Mouse (Mus musculus): ENCODE results near the gene Ccdc69. TPM values are rescaled to one million over a fixed set of nuclear protein-coding genes. Genes with fewer than 3 reads are reported as not detected.

Gene Ccdc69
- polyA plus RNA-seq, 1 experiment, result 5.4 TPM

DNA sequence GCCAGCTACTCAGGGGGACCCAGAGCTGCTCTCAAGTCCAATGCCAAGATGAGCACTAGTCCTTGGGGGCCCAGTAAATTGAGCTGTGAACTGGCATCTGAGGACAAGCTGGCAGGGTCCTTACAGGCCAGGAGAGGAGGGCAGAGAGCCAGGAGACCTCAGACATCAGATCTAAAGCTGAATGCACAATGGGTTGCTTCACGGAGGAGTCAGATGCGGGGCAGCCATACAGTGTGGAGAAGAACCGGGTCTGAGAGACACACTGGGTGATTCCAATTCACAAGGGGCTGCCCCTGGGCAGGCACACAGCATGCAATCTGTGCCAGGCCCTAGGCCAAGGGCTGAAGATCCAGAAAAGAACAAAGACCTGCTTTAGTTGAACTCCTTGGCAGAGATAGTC lies 62.7 kb downstream of the Ccdc69 start:
- no peak for TF ChIP-seq CTCF (IDR thresholded peaks at IDR 0.05; ENCODE audit: borderline replicate concordance, insufficient read depth, low read depth, low read length)
- TF ChIP-seq POLR2A (IDR thresholded peaks at IDR 0.05; ENCODE audit: borderline replicate concordance, insufficient read depth, low read length), result no peak
- no peak overlapping the region for H3K4me3 ChIP-seq (replicated peaks; ENCODE audit: insufficient read depth, low read depth, low read length)
- 12% methylated on average over 3 of the region's 3 CpGs for WGBS
- DNase-seq, result peak; percentile 35 to 39
- peak overlapping the region; percentile 8 for H3K27ac ChIP-seq (ENCODE audit: insufficient read depth, low read length)
- H3K4me1 ChIP-seq (ENCODE audit: control insufficient read depth, insufficient read depth, low read length), result peaks cover 27% of the 10 kb centered on the region
- H3K27me3 ChIP-seq (ENCODE audit: control insufficient read depth, insufficient read depth, low read length), result no peaks in the 10 kb centered on the region

DNA sequence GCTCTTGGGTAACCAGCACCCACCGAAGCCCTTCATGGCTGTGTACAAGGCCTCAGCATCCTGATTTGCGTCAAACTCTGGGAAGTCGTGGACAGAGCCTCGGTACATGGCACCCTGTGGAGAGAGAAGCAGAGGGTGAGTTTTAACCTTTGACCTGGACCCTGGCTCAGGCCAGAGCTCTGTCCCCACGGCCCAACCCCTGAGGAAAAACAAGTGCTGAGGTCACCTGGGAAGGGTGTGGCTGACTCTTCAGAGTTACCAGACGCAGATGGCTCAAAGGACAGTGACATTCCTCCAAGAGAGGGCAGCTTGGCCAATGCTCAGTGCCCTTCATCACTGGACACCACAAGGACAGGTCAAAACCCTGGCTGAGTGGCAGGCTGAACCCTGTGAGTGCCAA lies 64.1 kb downstream of the Ccdc69 start:
- Histone ChIP-seq H3K4me3 (replicated peaks; ENCODE audit: insufficient read depth, low read depth, low read length) (no peak overlapping the region), H3K4me1 (ENCODE audit: control insufficient read depth, insufficient read depth, low read length) (peaks cover 27% of the 10 kb centered on the region), H3K27ac (ENCODE audit: insufficient read depth, low read length) (no peak overlapping the region), H3K27me3 (ENCODE audit: control insufficient read depth, insufficient read depth, low read length) (no peaks in the 10 kb centered on the region)
- 60% methylated on average over 6 of the region's 6 CpGs for WGBS
- TF ChIP-seq CTCF (IDR thresholded peaks at IDR 0.05; ENCODE audit: borderline replicate concordance, insufficient read depth, low read depth, low read length) (no peak), POLR2A (IDR thresholded peaks at IDR 0.05; ENCODE audit: borderline replicate concordance, insufficient read depth, low read length) (no peak)
- no peak for DNase-seq

DNA sequence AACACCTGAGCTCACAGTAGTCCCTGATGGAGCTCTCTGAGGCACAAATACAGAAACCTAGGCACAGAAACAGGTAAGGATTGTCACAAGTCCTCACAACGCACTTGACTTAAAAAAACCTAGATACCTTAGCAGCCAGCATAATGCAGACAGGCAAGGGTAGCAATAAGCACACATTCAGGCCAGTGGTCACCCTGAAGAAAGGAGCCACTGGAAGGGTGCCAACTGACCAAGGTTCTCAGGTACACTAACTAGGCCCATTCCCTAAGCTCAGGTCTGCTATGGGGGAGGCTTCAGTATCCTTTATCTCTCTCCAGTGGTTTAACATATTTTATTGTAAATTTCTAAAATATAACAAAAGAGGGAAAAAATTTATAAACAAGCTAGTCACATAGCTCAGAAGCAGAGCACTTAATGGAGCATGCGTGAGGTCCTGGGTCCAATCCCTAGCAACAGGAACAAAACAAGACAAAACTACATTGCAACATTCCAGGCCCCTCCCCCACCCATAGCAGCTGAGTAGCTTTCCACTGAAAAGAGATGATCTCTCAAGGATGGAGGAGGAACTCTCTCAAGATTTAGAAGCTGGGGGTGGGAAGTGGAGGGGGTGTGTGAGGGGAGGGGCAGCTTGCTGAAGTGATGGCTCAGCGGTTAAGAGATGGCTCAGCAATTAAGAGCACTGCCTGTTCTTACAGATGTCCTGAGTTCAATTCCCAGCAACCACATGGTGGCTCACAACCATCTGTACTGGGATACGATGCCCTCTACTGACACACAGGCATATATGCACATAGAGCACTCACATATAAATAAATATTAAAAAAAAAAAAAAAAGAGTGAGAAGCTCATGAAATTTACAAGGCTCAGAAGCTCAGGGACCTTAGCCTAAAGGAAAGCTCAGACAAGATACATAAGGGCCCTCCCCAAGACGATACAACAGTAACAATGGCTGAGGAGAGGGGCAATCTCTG lies 65.1 kb downstream of the Ccdc69 start:
- 88% methylated on average over 5 of the region's 5 CpGs for WGBS
- no peak overlapping the region for H3K4me3 ChIP-seq (replicated peaks; ENCODE audit: insufficient read depth, low read depth, low read length)
- no peak for DNase-seq
- H3K27ac ChIP-seq (ENCODE audit: insufficient read depth, low read length), result no peak overlapping the region
- TF ChIP-seq CTCF (IDR thresholded peaks at IDR 0.05; ENCODE audit: borderline replicate concordance, insufficient read depth, low read depth, low read length), result no peak
- no peak for TF ChIP-seq POLR2A (IDR thresholded peaks at IDR 0.05; ENCODE audit: borderline replicate concordance, insufficient read depth, low read length)
- no peaks in the 10 kb centered on the region for H3K27me3 ChIP-seq (ENCODE audit: control insufficient read depth, insufficient read depth, low read length)
- peaks cover 27% of the 10 kb centered on the region for H3K4me1 ChIP-seq (ENCODE audit: control insufficient read depth, insufficient read depth, low read length)

DNA sequence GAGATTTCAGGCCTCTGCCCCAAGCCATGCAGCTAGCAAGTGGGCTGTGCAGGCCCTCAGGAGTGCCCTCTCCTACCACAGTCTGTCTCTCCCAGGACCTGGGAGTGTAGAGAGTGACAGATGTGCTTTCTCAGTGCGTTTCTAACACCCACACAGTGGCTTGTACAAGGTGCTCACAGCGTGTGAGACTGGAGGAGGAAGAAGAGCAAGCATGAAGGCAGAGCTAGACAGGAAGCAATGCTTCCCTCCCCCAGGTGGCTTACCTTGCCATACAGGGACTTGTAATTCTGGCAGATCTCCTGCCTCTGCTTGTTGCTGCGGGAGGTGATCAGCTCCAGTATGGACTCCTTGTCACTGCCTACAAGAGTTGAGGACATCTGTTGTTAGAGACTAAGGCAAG lies 66.5 kb downstream of the Ccdc69 start:
- Histone ChIP-seq H3K4me1 (ENCODE audit: control insufficient read depth, insufficient read depth, low read length) (peaks cover 21% of the 10 kb centered on the region), H3K4me3 (replicated peaks; ENCODE audit: insufficient read depth, low read depth, low read length) (no peak overlapping the region), H3K27me3 (ENCODE audit: control insufficient read depth, insufficient read depth, low read length) (no peaks in the 10 kb centered on the region), H3K27ac (ENCODE audit: insufficient read depth, low read length) (no peak overlapping the region)
- TF ChIP-seq CTCF (IDR thresholded peaks at IDR 0.05; ENCODE audit: borderline replicate concordance, insufficient read depth, low read depth, low read length) (no peak), POLR2A (IDR thresholded peaks at IDR 0.05; ENCODE audit: borderline replicate concordance, insufficient read depth, low read length) (no peak)
- no peak for DNase-seq
- 70% methylated on average over 3 of the region's 3 CpGs for WGBS

DNA sequence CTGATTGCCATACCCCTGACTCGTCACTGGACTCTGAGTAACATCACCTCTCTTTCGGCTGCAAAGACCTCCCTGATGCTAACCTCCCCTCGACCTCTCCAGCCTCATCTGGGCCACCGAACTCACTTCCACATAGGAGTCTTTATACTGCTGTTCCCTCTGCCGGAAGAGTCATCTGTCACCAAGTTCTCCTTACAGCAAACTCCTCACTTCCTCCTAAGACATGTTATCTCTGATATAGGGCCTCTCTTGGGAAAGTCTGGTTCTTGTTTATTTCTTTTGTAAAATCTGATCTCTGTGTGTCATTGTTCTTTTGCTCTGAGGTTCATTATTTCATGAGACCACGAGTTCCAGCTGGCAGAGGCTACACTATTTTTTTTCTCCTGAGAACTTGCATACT lies 69.7 kb downstream of the Ccdc69 start:
- WGBS, result 75% methylated on average over 6 of the region's 6 CpGs

DNA sequence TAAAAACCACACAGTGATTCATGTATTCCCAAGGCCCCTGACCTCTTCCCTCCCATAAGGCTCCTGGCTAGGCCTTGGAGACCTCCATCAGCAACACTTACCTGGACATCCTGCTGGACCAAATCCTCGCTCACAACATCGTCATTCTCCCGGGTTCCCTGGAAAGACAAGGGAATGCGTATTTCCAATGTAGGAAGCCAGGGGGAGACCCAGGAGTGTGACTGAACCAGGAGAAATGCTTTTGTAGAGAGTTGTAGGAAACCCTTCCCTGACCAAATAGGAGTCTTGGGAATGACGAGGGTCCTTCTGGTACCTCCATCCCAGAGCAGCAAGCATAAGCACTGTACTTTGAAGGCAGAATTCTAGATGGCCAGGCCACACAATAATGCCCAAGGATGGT lies 72.2 kb downstream of the Ccdc69 start:
- 71% methylated on average over 5 of the region's 5 CpGs for WGBS
- Histone ChIP-seq H3K27me3 (ENCODE audit: control insufficient read depth, insufficient read depth, low read length) (no peaks in the 10 kb centered on the region), H3K27ac (ENCODE audit: insufficient read depth, low read length) (no peak overlapping the region), H3K4me3 (replicated peaks; ENCODE audit: insufficient read depth, low read depth, low read length) (no peak overlapping the region), H3K4me1 (ENCODE audit: control insufficient read depth, insufficient read depth, low read length) (no peaks in the 10 kb centered on the region; the same call in 1 of the 2 replicates)
- TF ChIP-seq CTCF (IDR thresholded peaks at IDR 0.05; ENCODE audit: borderline replicate concordance, insufficient read depth, low read depth, low read length) (no peak), POLR2A (IDR thresholded peaks at IDR 0.05; ENCODE audit: borderline replicate concordance, insufficient read depth, low read length) (no peak)
- DNase-seq, result no peak

More for the DNA sequence above, 69.7 kb downstream of the Ccdc69 start:
- no peak overlapping the region for H3K4me3 ChIP-seq (replicated peaks; ENCODE audit: insufficient read depth, low read depth, low read length)
- H3K4me1 ChIP-seq (ENCODE audit: control insufficient read depth, insufficient read depth, low read length), result no peaks in the 10 kb centered on the region; the same call in 1 of the 2 replicates
- H3K27ac ChIP-seq (ENCODE audit: insufficient read depth, low read length), result no peak overlapping the region
- TF ChIP-seq POLR2A (IDR thresholded peaks at IDR 0.05; ENCODE audit: borderline replicate concordance, insufficient read depth, low read length), result no peak
- TF ChIP-seq CTCF (IDR thresholded peaks at IDR 0.05; ENCODE audit: borderline replicate concordance, insufficient read depth, low read depth, low read length), result no peak
- H3K27me3 ChIP-seq (ENCODE audit: control insufficient read depth, insufficient read depth, low read length), result no peaks in the 10 kb centered on the region
- no peak for DNase-seq

DNA sequence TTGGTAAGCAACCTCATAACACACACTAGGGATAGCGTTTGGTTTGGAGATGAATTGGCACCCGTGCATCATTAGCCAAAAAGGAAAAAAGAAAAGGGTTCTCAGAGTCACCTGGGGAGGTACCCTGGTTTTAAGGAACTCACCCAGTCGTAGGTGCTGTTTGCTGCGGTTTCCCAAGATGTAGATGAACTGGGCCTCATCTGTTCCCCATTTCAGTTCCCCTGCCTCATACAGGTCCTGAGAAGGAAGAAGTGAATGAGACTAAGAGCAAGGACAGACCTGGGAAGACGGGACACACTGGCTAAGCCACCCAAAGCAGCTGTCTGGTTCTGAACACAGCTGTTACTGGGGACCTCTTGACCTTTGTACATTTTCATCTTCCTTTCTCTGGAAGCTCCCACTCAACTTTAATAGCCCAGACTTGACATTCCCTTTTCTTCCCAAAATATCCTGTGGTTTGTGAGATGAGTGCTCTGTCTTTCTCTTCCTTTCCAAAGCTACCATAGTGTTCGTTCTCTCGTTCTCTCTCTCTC lies 72.9 kb downstream of the Ccdc69 start:
- TF ChIP-seq CTCF (IDR thresholded peaks at IDR 0.05; ENCODE audit: borderline replicate concordance, insufficient read depth, low read depth, low read length) (no peak), POLR2A (IDR thresholded peaks at IDR 0.05; ENCODE audit: borderline replicate concordance, insufficient read depth, low read length) (no peak)
- H3K4me3 ChIP-seq (replicated peaks; ENCODE audit: insufficient read depth, low read depth, low read length), result no peak overlapping the region
- DNase-seq, result no peak
- H3K4me1 ChIP-seq (ENCODE audit: control insufficient read depth, insufficient read depth, low read length), result no peaks in the 10 kb centered on the region; the same call in 1 of the 2 replicates
- no peaks in the 10 kb centered on the region for H3K27me3 ChIP-seq (ENCODE audit: control insufficient read depth, insufficient read depth, low read length)
- 56% methylated on average over 7 of the region's 7 CpGs for WGBS
- H3K27ac ChIP-seq (ENCODE audit: insufficient read depth, low read length), result no peak overlapping the region

Other genes starting within 250 kb of the Ccdc69 start
- 18.8 and 24.3 TPM in 2 replicates for gene Lyrm7, start 217.2 kb downstream of the Ccdc69 start, polyA plus RNA-seq (2012; rRNA removed)
- gene Hint1, start 211.7 kb downstream of the Ccdc69 start, polyA plus RNA-seq (2012; rRNA removed), result 786 and 797 TPM in 2 replicates
- gene Gpx3, start 175.7 kb downstream of the Ccdc69 start, polyA plus RNA-seq (2012; rRNA removed), result 14.2 and 15.5 TPM in 2 replicates
- 31.1 and 33.1 TPM in 2 replicates for gene Tnip1, start 115.2 kb downstream of the Ccdc69 start, polyA plus RNA-seq (2012; rRNA removed)
- 131 and 141 TPM in 2 replicates for gene Anxa6, start 44.7 kb downstream of the Ccdc69 start, polyA plus RNA-seq (2012; rRNA removed)
- gene Gm2a, start 20.0 kb upstream of the Ccdc69 start, polyA plus RNA-seq (2012; rRNA removed), result 47.0 and 53.0 TPM in 2 replicates
- not detected in 2 replicates for gene Slc36a3, start 73.6 kb upstream of the Ccdc69 start, polyA plus RNA-seq (2012; rRNA removed)
- gene Slc36a2, start 106.9 kb upstream of the Ccdc69 start, polyA plus RNA-seq (2012; rRNA removed), result 0.71 and 0.82 TPM in 2 replicates
- 41.1 and 41.5 TPM in 2 replicates for gene Slc36a1, start 126.2 kb upstream of the Ccdc69 start, polyA plus RNA-seq (2012; rRNA removed)